Mouse (Mus musculus) limb, embryonic 11.5 days (tissue): ENCODE results near the gene Hnrnpab. TPM values are rescaled to one million over a fixed set of nuclear protein-coding genes. Genes with fewer than 3 reads are reported as not detected.

ENCODE experiments used
- ATAC-seq: fragments of 200-750 bp; cut with Nextera tagmentation; 2 replicates; pipeline ENCODE4 v1.8.0; 2017; ENCODE audit warnings: low read depth; ENCODE audit not compliant: insufficient number of reproducible peaks, low FRiP score, low TSS enrichment
- DNase-seq: peaks from one replicate; pipeline ENCODE4 v3.0.0-alpha.2; 2015; ENCODE audit warnings: low spot score
- H3K27ac ChIP-seq: fragments of 300-500 bp; sonication (generic); replicated peaks from 2 replicates; pipeline ENCODE4 v1.5.1; 2014; ENCODE audit warnings: low read depth, mild to moderate bottlenecking, low read length
- H3K27me3 ChIP-seq: fragments of 300-500 bp; sonication (generic); 2 replicates; pipeline ENCODE4 v1.6.1; 2014; ENCODE audit warnings: mild to moderate bottlenecking, low read length, mixed read lengths; ENCODE audit not compliant: control insufficient read depth, insufficient read depth
- H3K36me3 ChIP-seq: fragments of 300-500 bp; sonication (generic); 2 replicates; pipeline ENCODE4 v1.6.1; 2014; ENCODE audit warnings: mild to moderate bottlenecking, low read length, moderate library complexity, mixed read lengths; ENCODE audit not compliant: control insufficient read depth, insufficient read depth
- H3K4me1 ChIP-seq: fragments of 300-500 bp; sonication (generic); 2 replicates; pipeline ENCODE4 v1.6.1; 2014; ENCODE audit warnings: low read length, mixed read lengths; ENCODE audit not compliant: control insufficient read depth, insufficient read depth
- H3K4me2 ChIP-seq: fragments of 300-500 bp; sonication (generic); 2 replicates; pipeline ENCODE4 v1.6.1; 2014; ENCODE audit warnings: low read depth, mild to moderate bottlenecking, moderate library complexity; ENCODE audit not compliant: severe bottlenecking
- H3K4me3 ChIP-seq: fragments of 300-500 bp; sonication (generic); 2 replicates; pipeline ENCODE4 v1.5.1; 2014; ENCODE audit warnings: low read depth, low read length
- H3K9ac ChIP-seq: fragments of 300-500 bp; sonication (generic); 2 replicates; pipeline ENCODE4 v1.6.1; 2014; ENCODE audit warnings: mild to moderate bottlenecking, low read length
- H3K9me3 ChIP-seq: fragments of 300-500 bp; sonication (generic); 2 replicates; pipeline ENCODE4 v1.6.1; 2016; ENCODE audit warnings: low read length; ENCODE audit not compliant: control insufficient read depth
- WGBS: fragments of 180-500 bp; shearing (Covaris S2); extraction: QIAGEN DNeasy Blood & Tissue Kit; methylation state at CpG from one replicate; pipeline ENCODE4 v1.1.7; 2014; 5-methylcytosine and 5-hydroxymethylcytosine counted together
- polyA plus RNA-seq: library from polyadenylated mRNA; unstranded; fragments of >200 nt; fragmentation: Nextera tagmentation; extraction: Ambion mirVana; gene quantifications from 2 replicates; pipeline ENCODE4 v1.2.1, GENCODE M21; 2014

Hnrnpab gene
- polyA plus RNA-seq, 1 experiment from 2014 or later = 796 TPM

DNA sequence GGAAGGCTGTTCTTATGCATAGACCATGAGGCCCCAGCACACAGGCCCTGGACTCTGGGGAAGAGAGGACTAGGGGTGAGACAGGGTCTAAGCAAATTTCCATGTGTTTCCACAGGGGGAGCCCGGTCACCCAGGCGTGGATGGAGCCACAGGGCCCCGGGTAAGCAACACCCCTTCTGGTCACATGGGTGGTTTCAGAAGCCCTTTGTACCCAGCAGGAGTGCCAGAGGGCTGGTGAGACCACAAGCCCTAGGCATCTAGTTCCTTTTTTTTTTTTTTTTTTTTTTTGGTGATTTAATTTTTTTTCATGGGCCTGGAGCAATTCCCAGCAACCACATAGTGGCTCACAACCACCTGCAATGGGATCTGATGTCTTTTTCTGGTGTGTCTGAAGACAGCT is 41.6 kb downstream of the Hnrnpab start:
- no peaks in the 10 kb centered on the region for H3K9me3 ChIP-seq
- ATAC-seq = no peak
- H3K36me3 ChIP-seq = no peaks in the 10 kb centered on the region
- no peaks in the 10 kb centered on the region for H3K27me3 ChIP-seq
- H3K4me2 ChIP-seq = no peak overlapping the region
- 29% methylated on average over 3 of the region's 3 CpGs for WGBS
- no peak overlapping the region for H3K27ac ChIP-seq
- H3K4me3 ChIP-seq = no peak overlapping the region
- no peaks in the 10 kb centered on the region for H3K4me1 ChIP-seq
- no peak overlapping the region for H3K9ac ChIP-seq
- DNase-seq = no peak

DNA sequence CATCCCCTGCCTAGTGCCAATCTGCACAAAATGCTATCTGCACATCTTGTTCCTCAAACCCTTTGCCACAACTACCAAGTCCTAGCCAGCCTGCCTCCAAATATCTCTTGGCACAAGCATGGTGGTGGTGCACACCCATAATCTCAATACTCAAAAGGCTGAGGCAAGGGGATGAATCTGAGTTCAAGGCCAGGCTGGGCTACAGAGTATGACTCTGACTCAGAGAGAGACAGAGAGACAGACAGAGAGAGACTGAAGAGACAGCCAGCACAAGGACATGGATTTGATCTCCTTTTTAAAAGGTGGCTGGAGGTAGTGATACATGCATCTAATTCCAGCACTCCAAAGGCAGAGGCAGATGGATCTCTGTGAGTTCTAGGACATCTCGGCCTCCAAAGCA is 43.4 kb downstream of the Hnrnpab start:
- no peaks in the 10 kb centered on the region for H3K9me3 ChIP-seq
- no peak overlapping the region for H3K4me2 ChIP-seq
- H3K4me3 ChIP-seq = no peak overlapping the region
- DNase-seq = no peak
- H3K36me3 ChIP-seq = no peaks in the 10 kb centered on the region
- no peak overlapping the region for H3K9ac ChIP-seq
- no peak for ATAC-seq
- no peaks in the 10 kb centered on the region for H3K27me3 ChIP-seq
- 91% methylated on average over 1 of the region's 1 CpGs for WGBS
- no peak overlapping the region for H3K27ac ChIP-seq
- no peaks in the 10 kb centered on the region for H3K4me1 ChIP-seq

DNA sequence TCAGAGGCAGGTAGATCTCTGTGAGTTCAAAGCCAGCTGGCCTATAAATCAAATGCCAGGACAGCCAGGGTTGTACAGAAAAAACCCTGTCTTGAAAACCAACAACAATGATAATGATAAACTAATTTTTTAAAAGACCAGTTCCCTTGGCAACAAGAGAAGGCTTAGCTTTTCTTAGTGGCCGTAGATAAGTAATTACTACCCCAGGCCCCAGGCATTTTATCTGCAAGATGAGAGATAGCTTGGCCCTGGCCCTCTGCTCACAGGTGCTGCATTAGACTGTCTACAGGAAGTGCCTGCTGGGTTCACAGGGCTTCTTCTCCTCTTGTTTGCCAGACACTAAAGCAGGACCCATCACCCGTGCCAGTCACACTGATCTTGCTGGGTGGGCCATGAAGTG is 51.6 kb downstream of the Hnrnpab start:
- no peak overlapping the region for H3K9ac ChIP-seq
- no peaks in the 10 kb centered on the region for H3K4me1 ChIP-seq
- ATAC-seq (no peak), DNase-seq (no peak)
- no peak overlapping the region for H3K4me2 ChIP-seq
- H3K27me3 ChIP-seq = no peaks in the 10 kb centered on the region
- no peak overlapping the region for H3K27ac ChIP-seq
- H3K36me3 ChIP-seq = no peaks in the 10 kb centered on the region
- 48% methylated on average over 2 of the region's 2 CpGs for WGBS
- H3K4me3 ChIP-seq = no peak overlapping the region
- H3K9me3 ChIP-seq = no peaks in the 10 kb centered on the region

DNA sequence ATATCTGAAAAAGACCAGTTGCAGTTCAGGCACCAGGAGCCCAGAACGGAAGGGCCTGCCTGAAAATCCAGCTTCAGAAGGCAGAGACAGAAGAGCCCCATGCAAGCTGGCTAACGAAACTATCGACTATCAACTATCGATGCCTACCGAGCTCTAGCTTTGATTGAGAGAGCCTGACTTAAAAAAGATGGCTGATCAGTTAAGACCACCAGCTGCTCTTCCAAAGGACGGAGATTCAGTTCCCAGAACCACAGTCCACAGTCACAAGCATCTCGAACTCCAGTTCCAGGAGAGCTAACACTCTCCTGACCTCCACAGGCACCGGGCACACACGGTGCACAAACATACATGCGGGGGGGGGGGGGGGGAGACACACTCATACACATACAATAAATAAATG is 52.1 kb downstream of the Hnrnpab start:
- H3K36me3 ChIP-seq = no peaks in the 10 kb centered on the region
- WGBS = 70% methylated on average over 9 of the region's 10 CpGs
- H3K9ac ChIP-seq = no peak overlapping the region
- no peaks in the 10 kb centered on the region for H3K27me3 ChIP-seq
- no peak overlapping the region for H3K4me3 ChIP-seq
- ATAC-seq = no peak
- no peak overlapping the region for H3K27ac ChIP-seq
- H3K4me2 ChIP-seq = no peak overlapping the region
- H3K9me3 ChIP-seq = no peaks in the 10 kb centered on the region
- no peaks in the 10 kb centered on the region for H3K4me1 ChIP-seq
- no peak for DNase-seq

DNA sequence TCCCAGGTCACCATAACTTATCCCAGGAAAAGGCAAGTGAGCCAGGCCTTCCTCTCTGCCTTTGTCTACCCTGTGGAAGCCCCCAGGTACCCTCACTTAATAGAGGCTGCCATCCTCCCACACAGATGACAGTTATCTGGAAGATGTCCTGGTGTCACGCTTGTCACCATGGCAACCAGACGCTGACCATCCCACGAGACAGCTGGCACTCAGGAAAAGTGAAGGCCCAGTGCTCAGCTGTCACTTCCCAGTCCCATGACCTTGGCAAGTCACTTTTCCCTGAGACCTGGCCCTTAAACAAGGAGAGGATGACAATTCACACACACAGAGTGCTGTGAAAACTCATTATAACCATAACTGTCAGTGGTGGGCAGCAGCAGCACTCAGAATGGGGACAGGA is 54.6 kb downstream of the Hnrnpab start:
- Histone ChIP-seq H3K4me2 (no peak overlapping the region), H3K27ac (no peak overlapping the region), H3K4me1 (no peaks in the 10 kb centered on the region; the same call in 1 of the 2 replicates), H3K27me3 (no peaks in the 10 kb centered on the region), H3K9me3 (no peaks in the 10 kb centered on the region), H3K4me3 (no peak overlapping the region), H3K9ac (no peak overlapping the region), H3K36me3 (no peaks in the 10 kb centered on the region)
- DNase-seq (no peak), ATAC-seq (no peak)
- 77% methylated on average over 3 of the region's 3 CpGs for WGBS

DNA sequence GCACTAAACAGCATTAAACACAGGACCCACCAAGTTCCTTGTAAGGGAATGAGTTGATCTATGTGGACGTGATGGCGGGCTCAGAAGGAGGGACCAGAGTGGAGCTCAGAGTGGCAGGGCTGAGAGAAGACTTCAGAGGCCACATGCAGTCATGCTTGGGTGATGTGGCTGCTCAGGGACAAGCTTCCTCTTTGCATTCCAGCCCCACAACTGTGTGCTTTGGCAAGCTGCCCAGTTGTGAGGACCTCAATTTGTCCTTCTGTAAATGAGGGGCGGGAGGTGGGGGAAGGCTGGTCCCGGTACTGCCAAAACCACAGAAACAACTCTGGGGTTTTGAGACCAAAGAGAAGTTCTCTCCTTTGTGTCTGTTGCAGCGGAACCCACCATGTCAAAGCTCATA is 55.4 kb downstream of the Hnrnpab start:
- H3K27me3 ChIP-seq = no peaks in the 10 kb centered on the region; the same call in 1 of the 2 replicates
- no peak for DNase-seq
- H3K4me1 ChIP-seq = no peaks in the 10 kb centered on the region; the same call in 1 of the 2 replicates
- no peak overlapping the region for H3K4me3 ChIP-seq
- no peak overlapping the region for H3K9ac ChIP-seq
- no peaks in the 10 kb centered on the region for H3K9me3 ChIP-seq
- no peaks in the 10 kb centered on the region for H3K36me3 ChIP-seq
- no peak overlapping the region for H3K4me2 ChIP-seq
- no peak for ATAC-seq
- 84% methylated on average over 5 of the region's 5 CpGs for WGBS
- no peak overlapping the region for H3K27ac ChIP-seq

Other genes starting within 250 kb of the Hnrnpab start
- 11.0 and 12.5 TPM in 2 replicates for gene Phykpl, start 22.1 kb downstream of the Hnrnpab start, polyA plus RNA-seq
- gene Nhp2, start 12.9 kb upstream of the Hnrnpab start, polyA plus RNA-seq = 180 and 181 TPM in 2 replicates
- 38.1 and 40.8 TPM in 2 replicates for gene Rmnd5b, start 29.0 kb upstream of the Hnrnpab start, polyA plus RNA-seq
- gene N4bp3, start 44.0 kb upstream of the Hnrnpab start, polyA plus RNA-seq = 14.3 and 18.2 TPM in 2 replicates
- gene D930048N14Rik, start 44.1 kb upstream of the Hnrnpab start, polyA plus RNA-seq = 2.4 and 2.5 TPM in 2 replicates
- 89.1 and 95.4 TPM in 2 replicates for gene 0610009B22Rik, start 82.0 kb upstream of the Hnrnpab start, polyA plus RNA-seq
- 11.4 and 13.6 TPM in 2 replicates for gene Sec24a, start 156.8 kb upstream of the Hnrnpab start, polyA plus RNA-seq
- 89.5 and 90.5 TPM in 2 replicates for gene Sar1b, start 156.8 kb upstream of the Hnrnpab start, polyA plus RNA-seq